Mouse (Mus musculus): ENCODE measurements at regions not wholly inside any gene's neighbourhood (a gene's known extent, or its start where the extent isn't known, plus 50 kb on each side); places are given as distances from the start of the nearest gene placed in this dataset.

DNA sequence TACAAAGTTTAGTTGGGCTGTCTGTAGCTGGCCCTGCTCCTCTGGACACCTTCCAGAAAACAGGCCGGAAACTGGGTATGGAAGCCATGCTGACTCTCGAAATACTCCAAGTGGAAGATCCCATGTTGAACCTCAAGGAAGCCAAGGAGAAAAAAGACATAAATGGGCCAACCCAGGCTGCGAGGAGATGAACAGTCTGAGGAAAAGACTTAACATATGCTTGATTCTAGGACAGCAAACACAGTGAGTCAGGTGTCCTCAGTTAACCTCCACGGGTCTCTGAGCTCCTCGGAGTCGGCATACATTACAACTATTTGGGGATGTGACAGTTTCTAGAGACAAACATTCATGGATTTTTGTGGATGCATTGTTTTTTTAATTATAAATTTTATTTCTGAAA, 60.0 kb upstream of the Msi2 start:
- in situ Hi-C loops (cut with MboI; ENCODE audit: low pct_unique_long_range_greater_than_20kb) = no loop called here
- POLR2A ChIA-PET = no interaction called here
- no peak for TF ChIP-seq CTCF (IDR thresholded peaks at IDR 0.05)
- CTCF ChIA-PET = no interaction called here
- ATAC-seq = no peak
- H3K27me3 ChIP-seq = no peaks in the 10 kb centered on the region
- no peak for DNase-seq (ENCODE audit: low read depth, low spot score)

DNA sequence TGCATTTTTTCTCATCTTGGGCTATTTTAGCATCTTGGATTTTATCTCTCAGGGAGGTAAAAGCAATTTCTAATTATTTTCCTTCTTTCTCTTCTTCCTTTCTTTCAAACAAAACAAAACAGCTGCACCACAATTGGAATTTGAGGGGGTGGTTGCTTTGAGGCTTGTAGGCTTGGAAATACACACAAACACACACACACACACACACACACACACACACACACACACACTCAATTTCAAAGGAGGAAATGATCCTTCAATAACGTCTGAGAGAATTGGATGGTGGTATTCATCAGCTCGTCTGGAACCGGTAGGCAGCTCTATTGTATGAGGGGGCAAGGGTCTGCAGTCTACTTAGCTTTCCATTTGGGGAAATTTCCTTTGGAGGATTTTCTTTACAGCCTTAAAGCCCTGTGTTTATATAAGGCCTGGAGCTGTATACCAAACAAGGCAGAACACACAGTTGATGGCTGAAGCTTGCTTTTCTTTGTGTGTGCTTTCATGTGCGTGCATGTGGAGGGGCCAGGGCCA, 56.2 kb upstream of the Msi2 start:
- TF ChIP-seq CTCF (IDR thresholded peaks at IDR 0.05) = no peak
- no peaks in the 10 kb centered on the region for H3K27me3 ChIP-seq
- POLR2A ChIA-PET = interaction anchor here (1.0 kb wide), 1 partner anchor 9 kb away, joined by 3 read pairs; no protein-coding TSS in a partner anchor
- CTCF ChIA-PET = interaction anchor here (0.8 to 2.7 kb wide), 4 partner anchors 21 to 522 kb away, joined by 3 to 12 read pairs (median 3); no protein-coding TSS in a partner anchor
- no peak for ATAC-seq
- DNase-seq (ENCODE audit: low read depth, low spot score) = no peak
- in situ Hi-C loops (cut with MboI; ENCODE audit: low pct_unique_long_range_greater_than_20kb) = no loop called here

DNA sequence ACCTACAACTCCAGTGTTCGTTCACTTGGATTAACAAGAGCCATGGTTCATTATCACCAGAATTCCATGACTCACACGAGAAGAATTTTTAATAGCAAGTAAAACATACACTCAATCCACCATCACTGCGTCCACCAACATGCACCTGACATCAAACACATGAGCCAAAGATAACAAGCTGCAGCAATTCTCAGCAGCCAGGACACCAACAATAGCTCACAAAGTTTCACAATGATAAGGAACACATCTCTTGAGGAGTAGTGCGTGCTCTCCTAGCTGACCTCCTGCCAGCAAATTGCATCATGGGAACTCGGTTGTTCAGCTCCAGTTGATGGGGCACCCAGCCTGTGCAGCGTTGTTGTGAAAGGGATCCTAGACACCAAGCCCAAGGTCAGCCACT, 55.6 kb upstream of the Msi2 start:
- DNase-seq (ENCODE audit: low read depth, low spot score) (peak; percentile 64), ATAC-seq (peak; percentile 76)
- in situ Hi-C loops (cut with MboI; ENCODE audit: low pct_unique_long_range_greater_than_20kb) = no loop called here
- POLR2A ChIA-PET = no interaction called here
- no peaks in the 10 kb centered on the region for H3K27me3 ChIP-seq
- CTCF ChIA-PET = interaction anchor here (0.8 to 2.7 kb wide), 4 partner anchors 21 to 522 kb away, joined by 3 to 12 read pairs (median 3); no protein-coding TSS in a partner anchor
- no peak for TF ChIP-seq CTCF (IDR thresholded peaks at IDR 0.05)

DNA sequence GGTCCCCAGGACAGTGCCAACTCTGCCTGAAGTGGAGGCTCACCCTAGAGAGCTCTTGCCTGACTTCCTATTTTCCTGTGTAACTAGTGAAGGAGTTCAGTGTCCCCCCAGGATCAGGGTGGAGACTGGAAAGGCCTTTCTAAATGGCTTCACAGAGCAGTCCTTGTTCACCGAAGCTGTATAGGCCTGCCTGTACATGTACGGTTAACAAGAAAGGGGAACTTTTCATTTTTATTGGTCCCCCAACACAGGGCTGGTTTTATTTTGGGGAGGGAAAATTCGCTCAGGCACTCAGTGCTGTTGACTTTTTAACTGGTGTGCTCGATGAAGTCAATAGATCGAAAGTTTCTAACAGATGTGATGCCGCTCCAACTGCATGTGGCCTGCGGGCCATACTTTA, 52.1 kb upstream of the Msi2 start:
- ChIA-PET CTCF (no interaction called here), POLR2A (no interaction called here)
- TF ChIP-seq CTCF (IDR thresholded peaks at IDR 0.05) = no peak
- no peaks in the 10 kb centered on the region for H3K27me3 ChIP-seq
- no peak for DNase-seq (ENCODE audit: low read depth, low spot score)
- no peak for ATAC-seq
- in situ Hi-C loops (cut with MboI; ENCODE audit: low pct_unique_long_range_greater_than_20kb) = no loop called here
